Mouse (Mus musculus) adrenal gland, postnatal 10 days (tissue): Measurements from ENCODE around the gene Reg3a. TPM values are rescaled to one million over a fixed set of nuclear protein-coding genes. Genes with fewer than 3 reads are reported as not detected.
A peak's percentile ranks its signal among the peaks of the same experiment; 100 is the strongest.
"Not testable (repeated sequence)": the region's sequence is repeated elsewhere in the genome, so short reads cannot be mapped to it uniquely, and the experiment has no call there.

Source experiments
- DNase-seq: peaks from one replicate; pipeline ENCODE4 v3.0.0; 2021; ENCODE audit warnings: mixed read lengths
- long read RNA-seq, 2 experiments: library from polyadenylated mRNA; stranded (forward); transcript quantifications; one replicate each; pipeline ENCODE4 v2.0.0; 2021
- total RNA-seq, 2 experiments: library from RNA; stranded (reverse); gene quantifications; 2 replicates each; pipeline ENCODE4 v1.2.3; 2021

Gene Reg3a
- total RNA-seq, result not detected
- long read RNA-seq, experiment 1, result 0 reads
- long read RNA-seq, experiment 2, result 0 reads

DNA sequence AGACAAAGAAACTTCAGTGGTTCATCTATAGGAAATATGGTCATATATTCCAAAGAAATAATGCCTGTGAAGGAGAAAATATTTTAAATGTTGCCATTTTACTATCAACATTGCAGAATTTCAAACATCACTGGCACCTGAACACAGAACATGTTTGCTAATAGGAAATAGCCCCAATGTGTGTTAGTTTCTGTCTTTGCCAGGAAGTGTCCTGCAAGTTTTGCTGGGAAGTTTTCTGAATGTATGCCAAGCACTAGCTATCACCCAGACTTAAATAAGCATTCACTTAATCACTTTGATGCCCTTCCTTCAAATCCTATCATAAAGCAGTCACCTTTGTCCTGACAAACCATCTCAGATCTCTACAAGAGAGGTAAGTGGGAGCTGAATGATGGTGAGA is at the start of gene Reg3a:
Reg3a (plus strand) TSS at position 301 of the 400 bp plus-strand sequence.
- DNase-seq, result no peak

DNA sequence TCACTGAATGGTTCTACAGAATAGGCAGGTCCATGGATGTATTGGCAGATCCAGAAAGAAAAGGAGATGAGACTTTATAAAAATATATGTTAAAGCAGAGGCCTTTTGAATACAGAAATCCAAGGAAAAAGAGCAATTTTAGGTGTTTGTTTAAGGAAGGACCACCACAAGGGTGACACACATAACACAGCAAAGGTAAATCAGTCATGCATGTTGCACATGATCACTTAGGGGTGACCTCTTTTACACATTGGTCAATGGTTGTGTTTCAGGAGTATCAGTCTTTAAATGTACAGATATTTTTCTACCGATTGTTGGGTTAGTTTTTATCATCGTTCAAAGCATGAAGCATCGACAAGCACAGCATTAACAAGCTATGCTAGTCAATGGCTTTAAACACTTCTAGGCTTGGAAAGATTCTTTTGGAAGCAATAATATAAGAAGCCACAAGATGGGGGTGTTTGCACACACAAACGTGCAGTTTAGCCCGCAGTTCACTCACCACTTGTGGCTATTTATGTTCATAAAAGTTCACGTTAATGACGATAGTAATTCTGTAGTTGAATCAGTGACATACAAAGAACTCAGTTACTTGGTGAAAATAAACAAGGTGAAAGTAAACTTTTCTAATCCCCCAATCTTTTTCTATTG is 48.5 kb upstream of the Reg3a start:
- DNase-seq, result peak; percentile 14

GRCm38 (mm10) chr6:78340296-78340695 is 40.2 kb upstream of the Reg3a start:
- no peak for DNase-seq

DNA sequence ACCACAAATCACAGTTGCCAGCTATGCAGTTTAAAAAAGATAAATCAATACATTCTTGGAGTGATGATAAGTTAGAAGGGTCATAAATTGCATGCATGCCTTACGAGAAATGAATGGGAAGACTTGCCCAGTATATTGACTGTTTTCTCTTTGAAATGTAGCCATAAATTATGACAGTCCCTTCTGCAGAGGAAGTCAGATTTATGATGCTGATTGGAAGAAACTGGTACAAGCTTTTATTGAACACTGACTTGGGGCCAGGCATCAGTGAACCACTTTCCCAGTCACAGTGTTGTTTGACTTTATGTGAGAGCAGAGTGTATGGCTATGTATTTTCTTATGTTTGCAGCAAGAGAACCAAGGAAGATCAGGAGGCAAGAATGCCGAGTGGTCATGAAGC is 38.8 kb upstream of the Reg3a start:
- DNase-seq, result no peak

GRCm38 (mm10) chr6:78361971-78362563 is 18.4 kb upstream of the Reg3a start:
- DNase-seq, result no peak

GRCm38 (mm10) chr6:78370357-78370756 is 10.2 kb upstream of the Reg3a start, which contains the start of gene Reg3b:
Gene Reg3b, plus strand, starts transcription at chr6:78370657.
- no peak for DNase-seq

DNA sequence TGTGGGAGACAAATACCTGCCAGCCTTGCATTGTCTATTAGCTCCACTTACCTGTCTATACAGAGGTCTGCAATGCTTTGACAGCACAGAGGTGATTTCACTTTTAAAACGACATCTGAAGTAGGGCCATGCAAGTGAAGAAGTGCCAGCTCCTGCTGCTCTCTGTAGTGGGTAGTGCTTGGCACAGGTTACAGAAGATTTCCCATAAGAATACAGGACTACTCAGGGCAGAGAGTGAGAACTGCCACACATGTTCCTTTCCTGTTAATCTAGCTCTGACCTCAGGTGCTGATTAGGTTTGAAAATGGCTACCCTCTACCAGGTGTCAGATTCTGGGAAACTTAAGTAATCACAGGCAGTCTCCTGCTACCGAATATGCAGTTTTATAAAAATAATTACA is 1.7 kb upstream of the Reg3a start, which contains the start of gene Reg3d:
Reg3d (minus strand) TSS at position 101 of the 400 bp plus-strand sequence.
- no peak for DNase-seq

- no peak for DNase-seq
Observed at GRCm38 (mm10) chr6:78385609-78386008, 5.1 kb downstream of the Reg3a start.

GRCm38 (mm10) chr6:78395323-78395722 is 14.8 kb downstream of the Reg3a start, which contains the start of gene Reg2:
Gene Reg2, plus strand, starts transcription at chr6:78395623.
- DNase-seq, result not testable (repeated sequence)

DNA sequence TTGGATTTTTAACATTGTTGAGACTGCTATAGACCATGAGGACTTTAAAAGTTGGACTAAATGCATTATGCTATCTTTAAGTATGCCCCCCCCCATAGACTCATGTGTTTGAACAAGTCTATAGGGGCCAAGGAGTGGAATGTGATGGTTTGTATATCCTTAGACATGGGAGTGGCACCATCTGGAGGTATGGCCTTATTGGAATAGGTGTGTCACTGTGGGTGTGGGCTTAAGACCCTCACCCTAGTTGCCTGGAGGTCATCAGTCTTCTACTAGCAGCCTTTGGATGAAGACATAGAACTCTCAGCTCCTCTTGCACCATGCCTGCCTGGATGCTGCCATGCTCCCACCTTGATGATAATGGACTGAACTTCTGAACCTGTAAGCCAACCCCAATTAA is 41.9 kb downstream of the Reg3a start, which contains the start of gene Reg1:
Reg1 (plus strand) TSS at position 301 of the 400 bp plus-strand sequence.
- DNase-seq, result not testable (repeated sequence)

- DNase-seq, result no peak
Observed at GRCm38 (mm10) chr6:78425497-78425896, 45.0 kb downstream of the Reg3a start.

Other genes with a start within 250 kb of the Reg3a start
- not detected for gene Reg3b, start 10.1 kb upstream of the Reg3a start, total RNA-seq
- gene Reg3d, start 1.8 kb upstream of the Reg3a start, total RNA-seq, result not detected
- gene Reg2, start 14.9 kb downstream of the Reg3a start, total RNA-seq, result not detected
- not detected for gene Reg1, start 42.0 kb downstream of the Reg3a start, total RNA-seq
- gene Reg3g, start 88.2 kb downstream of the Reg3a start, total RNA-seq, result not detected